Mouse (Mus musculus) Patski (cell line): Measurements from ENCODE around the gene Gemin2. TPM values are rescaled to one million over a fixed set of nuclear protein-coding genes. Genes with fewer than 3 reads are reported as not detected.

Source experiments
- ATAC-seq: fragments of 100-300 bp; one replicate; pipeline ENCODE4 v1.8.0; 2021
- CTCF ChIA-PET: fragments of 350-600 bp; sonication (Branson Sonifier 250); formaldehyde crosslinking; loops from one replicate; lab custom pipeline; 2022; ENCODE audit warnings: inconsistent platforms; lab: Charles Lee
- POLR2A ChIA-PET: fragments of 350-600 bp; sonication (Branson Sonifier 250); formaldehyde crosslinking; loops from one replicate; lab custom pipeline; 2022; ENCODE audit warnings: antibody characterized with exemption, inconsistent platforms; lab: Charles Lee
- DNase-seq: peaks from one replicate; pipeline ENCODE4 v3.0.0-alpha.2; 2011; ENCODE audit warnings: low read depth, low spot score
- H3K27me3 ChIP-seq: fragments of 371-371 bp; one replicate; pipeline ENCODE4 v1.5.1; 2021
- CTCF ChIP-seq: fragments of 100-300 bp; IDR thresholded peaks from one replicate; pipeline ENCODE4 v1.5.1; 2021
- in situ Hi-C: fragments of 300-500 bp; cut with MboI; formaldehyde crosslinking; loops from 3 replicates; pipeline ENCODE4 v1.11.1; 2018; ENCODE audit warnings: low pct_unique_long_range_greater_than_20kb, mixed read lengths
- polyA plus RNA-seq: library from polyadenylated mRNA; unstranded; gene quantifications from one replicate; pipeline ENCODE4 v1.2.3, GENCODE M21; 2021

The Gemin2 gene
- polyA plus RNA-seq, 1 experiment from 2014 or later: 13.9 TPM

GRCm38 (mm10) chr12:59060322-59060721, 47.1 kb downstream of the Gemin2 start:
- CTCF ChIA-PET: no interaction called here
- DNase-seq: no peak
- ATAC-seq: no peak
- POLR2A ChIA-PET: no interaction called here
- TF ChIP-seq CTCF: no peak
- H3K27me3 ChIP-seq: no peaks in the 10 kb centered on the region
- in situ Hi-C loops: no loop called here

- CTCF ChIA-PET: interaction anchor here (1.0 kb wide), 1 partner anchor 34 kb away, joined by 4 read pairs; the partner anchor contains the start of gene Mia2
- in situ Hi-C loops: no loop called here
Measured at GRCm38 (mm10) chr12:59060993-59061595, 47.9 kb downstream of the Gemin2 start, which contains the start of gene Trappc6b. TSS of gene Trappc6b (minus strand) at chr12:59061472.

GRCm38 (mm10) chr12:59064837-59065236, 51.6 kb downstream of the Gemin2 start:
- DNase-seq: no peak
- ChIA-PET CTCF (interaction anchor here (1.5 kb wide), 1 partner anchor 10 kb away, joined by 3 read pairs; no protein-coding TSS in a partner anchor), POLR2A (no interaction called here)
- in situ Hi-C loops: no loop called here
- no peak for ATAC-seq
- TF ChIP-seq CTCF: no peak
- H3K27me3 ChIP-seq: no peaks in the 10 kb centered on the region

More at GRCm38 (mm10) chr12:59060993-59061595, 47.9 kb downstream of the Gemin2 start, which contains the start of gene Trappc6b:
- no peak for TF ChIP-seq CTCF
- H3K27me3 ChIP-seq: no peaks in the 10 kb centered on the region
- POLR2A ChIA-PET: no interaction called here
- ATAC-seq (peak; percentile 94), DNase-seq (no peak)

GRCm38 (mm10) chr12:59065776-59066175, 52.6 kb downstream of the Gemin2 start:
- POLR2A ChIA-PET: no interaction called here
- in situ Hi-C loops: no loop called here
- no peak for TF ChIP-seq CTCF
- H3K27me3 ChIP-seq: no peaks in the 10 kb centered on the region
- ATAC-seq: no peak
- DNase-seq: no peak
- CTCF ChIA-PET: no interaction called here

GRCm38 (mm10) chr12:59066448-59067077, 53.4 kb downstream of the Gemin2 start, which contains the start of gene Pnn:
TSS of gene Pnn (plus strand) at chr12:59066884.
- DNase-seq: peak; percentile 76

GRCm38 (mm10) chr12:59067095-59067494, 53.9 kb downstream of the Gemin2 start:
- no peaks in the 10 kb centered on the region for H3K27me3 ChIP-seq
- in situ Hi-C loops: no loop called here
- TF ChIP-seq CTCF: no peak
- ChIA-PET POLR2A (interaction anchor here (1.7 kb wide), 1 partner anchor 29 kb away, joined by 6 read pairs; the partner anchor contains the start of gene Mia2), CTCF (interaction anchor here (1.0 to 1.2 kb wide), 2 partner anchors 29 to 63 kb away, joined by 3 read pairs; no protein-coding TSS in a partner anchor)
- peak; percentile 27 for ATAC-seq
- DNase-seq: no peak

More at GRCm38 (mm10) chr12:59066448-59067077, 53.4 kb downstream of the Gemin2 start, which contains the start of gene Pnn:
- ATAC-seq: peak; percentile 100
- ChIA-PET POLR2A (no interaction called here), CTCF (interaction anchor here (1.0 to 1.2 kb wide), 2 partner anchors 30 to 64 kb away, joined by 3 read pairs; no protein-coding TSS in a partner anchor)
- in situ Hi-C loops: no loop called here
- no peaks in the 10 kb centered on the region for H3K27me3 ChIP-seq
- no peak for TF ChIP-seq CTCF

GRCm38 (mm10) chr12:59068791-59069190, 55.6 kb downstream of the Gemin2 start:
- no peak for TF ChIP-seq CTCF
- ChIA-PET CTCF (no interaction called here), POLR2A (interaction anchor here (1.7 kb wide), 1 partner anchor 27 kb away, joined by 6 read pairs; the partner anchor contains the start of gene Mia2)
- DNase-seq (no peak), ATAC-seq (no peak)
- in situ Hi-C loops: no loop called here
- no peaks in the 10 kb centered on the region for H3K27me3 ChIP-seq

GRCm38 (mm10) chr12:59072286-59072685, 59.1 kb downstream of the Gemin2 start:
- ATAC-seq (no peak), DNase-seq (no peak)
- no peaks in the 10 kb centered on the region for H3K27me3 ChIP-seq
- POLR2A ChIA-PET: no interaction called here
- no peak for TF ChIP-seq CTCF
- CTCF ChIA-PET: no interaction called here
- in situ Hi-C loops: no loop called here

GRCm38 (mm10) chr12:59074052-59074451, 60.9 kb downstream of the Gemin2 start:
- no peak for TF ChIP-seq CTCF
- POLR2A ChIA-PET: no interaction called here

GRCm38 (mm10) chr12:59076996-59077395, 63.8 kb downstream of the Gemin2 start:
- POLR2A ChIA-PET: interaction anchor here (1.1 kb wide), 1 partner anchor 8 kb away, joined by 3 read pairs; no protein-coding TSS in a partner anchor
- no peak for DNase-seq
- TF ChIP-seq CTCF: no peak
- no peak for ATAC-seq
- no peaks in the 10 kb centered on the region for H3K27me3 ChIP-seq
- in situ Hi-C loops: no loop called here
- CTCF ChIA-PET: interaction anchor here (1.2 kb wide), 1 partner anchor 18 kb away, joined by 5 read pairs; the partner anchor contains the start of gene Mia2

More at GRCm38 (mm10) chr12:59074052-59074451, 60.9 kb downstream of the Gemin2 start:
- DNase-seq (no peak), ATAC-seq (no peak)
- no peaks in the 10 kb centered on the region for H3K27me3 ChIP-seq
- in situ Hi-C loops: no loop called here
- CTCF ChIA-PET: interaction anchor here (1.1 to 1.2 kb wide), 2 partner anchors 10 kb away, joined by 3 read pairs; no protein-coding TSS in a partner anchor
